Mouse (Mus musculus): ENCODE measurements around the gene Tbc1d10c.

DNA sequence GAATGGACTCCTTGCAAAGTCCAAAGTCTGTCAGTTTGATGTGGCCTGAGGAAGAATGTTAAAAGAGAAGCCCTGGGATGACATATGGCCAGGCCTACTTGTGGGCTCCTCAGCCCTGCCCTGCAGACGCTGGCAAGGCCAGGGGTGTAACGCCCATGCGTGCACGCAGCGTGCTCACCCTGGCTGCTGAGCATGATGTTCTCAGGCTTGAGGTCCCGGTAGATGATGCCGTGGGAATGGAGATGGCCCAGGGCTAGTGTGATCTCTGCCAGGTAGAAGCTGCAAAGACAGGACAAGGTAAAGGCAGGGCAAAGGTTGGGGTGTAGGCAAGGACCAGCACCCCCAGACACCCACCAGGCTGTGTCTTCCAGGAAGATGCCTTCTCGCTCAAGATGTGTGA lies 32.0 kb downstream of the Tbc1d10c start:
- TF ChIP-seq POLR2A (IDR thresholded peaks at IDR 0.05; ENCODE audit: low read depth, low read length) (no peak), CTCF (IDR thresholded peaks at IDR 0.05; ENCODE audit: extremely low read depth, insufficient read depth, insufficient read length, insufficient replicate concordance) (no peak)
